Mouse (Mus musculus): ENCODE results near the gene Srd5a1. TPM values are rescaled to one million over a fixed set of nuclear protein-coding genes. Genes with fewer than 3 reads are reported as not detected.

Gene Srd5a1
- polyA plus RNA-seq, 1 experiment from 2014 or later = 21.5 TPM

- Histone ChIP-seq H3K4me1 (replicated peaks; ENCODE audit: control insufficient read depth, insufficient read depth, low read length) (peaks cover 13% of the 10 kb centered on the region), H3K4me2 (replicated peaks; ENCODE audit: low read depth, low read length) (no peak overlapping the region), H3K9ac (ENCODE audit: low read depth, low read length) (no peak overlapping the region), H3K27ac (ENCODE audit: low read depth, low read length) (no peak overlapping the region), H3K36me3 (ENCODE audit: control insufficient read depth, insufficient read depth, low read length) (no peaks in the 10 kb centered on the region), H3K27me3 (ENCODE audit: control insufficient read depth, insufficient read depth, low read length) (no peaks in the 10 kb centered on the region), H3K4me3 (ENCODE audit: low read depth, low read length) (no peak overlapping the region), H3K9me3 (ENCODE audit: control insufficient read depth, low read length) (no peaks in the 10 kb centered on the region)
- DNase-seq (ENCODE audit: low spot score) (no peak), ATAC-seq (ENCODE audit: low FRiP score) (no peak)
- 85% methylated on average over 4 of the region's 4 CpGs for WGBS
Observed at GRCm38 (mm10) chr13:69536021-69536420, 75.2 kb downstream of the Srd5a1 start.

- Histone ChIP-seq H3K9ac (ENCODE audit: low read depth, low read length) (peak overlapping the region; percentile 93), H3K36me3 (ENCODE audit: control insufficient read depth, insufficient read depth, low read length) (no peaks in the 10 kb centered on the region), H3K27ac (ENCODE audit: low read depth, low read length) (peak overlapping the region; percentile 94), H3K4me1 (replicated peaks; ENCODE audit: control insufficient read depth, insufficient read depth, low read length) (peaks cover 18% of the 10 kb centered on the region), H3K4me2 (replicated peaks; ENCODE audit: low read depth, low read length) (peak overlapping the region; percentile 75), H3K9me3 (ENCODE audit: control insufficient read depth, low read length) (no peaks in the 10 kb centered on the region), H3K27me3 (ENCODE audit: control insufficient read depth, insufficient read depth, low read length) (no peaks in the 10 kb centered on the region), H3K4me3 (ENCODE audit: low read depth, low read length) (peak overlapping the region; percentile 97)
- ATAC-seq (ENCODE audit: low FRiP score) (peak; percentile 94), DNase-seq (ENCODE audit: low spot score) (peak; percentile 99)
- under 1% methylated on average over 57 of the region's 86 CpGs for WGBS
Observed at GRCm38 (mm10) chr13:69534654-69535551, 76.3 kb downstream of the Srd5a1 start.

DNA sequence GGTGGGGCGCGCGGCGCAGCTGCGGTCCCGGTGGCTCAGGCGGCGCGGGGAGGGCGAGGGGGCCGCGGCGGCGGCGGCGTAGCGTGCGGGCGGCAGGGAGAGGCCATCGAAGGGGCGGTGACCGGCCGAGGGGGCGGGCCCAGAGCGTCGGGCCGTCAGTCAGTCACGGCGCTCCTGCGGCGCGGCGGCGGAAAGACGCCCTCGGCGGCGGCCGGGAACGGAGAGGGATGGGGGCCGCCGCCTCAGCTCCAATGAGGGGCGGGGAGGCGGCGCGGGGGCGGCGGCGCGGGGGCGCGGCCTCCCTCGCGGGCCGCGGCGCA, 76.9 kb downstream of the Srd5a1 start, which contains the start of gene Tent4a:
Gene Tent4a, minus strand, starts transcription at position 284 of the 320 bp plus-strand sequence.
- H3K4me2 ChIP-seq (replicated peaks; ENCODE audit: low read depth, low read length) = peak within 1 kb of the TSS; percentile 91
- peak; percentile 84 for ATAC-seq (ENCODE audit: low FRiP score)
- H3K4me1 ChIP-seq (replicated peaks; ENCODE audit: control insufficient read depth, insufficient read depth, low read length) = peaks cover 18% of the 10 kb centered on the region
- H3K9me3 ChIP-seq (ENCODE audit: control insufficient read depth, low read length) = no peaks in the 10 kb centered on the region
- peak within 1 kb of the TSS; percentile 94 for H3K27ac ChIP-seq (ENCODE audit: low read depth, low read length)
- WGBS = no CpG with 5 or more reads among the region's 57 CpGs
- peak within 1 kb of the TSS; percentile 93 for H3K9ac ChIP-seq (ENCODE audit: low read depth, low read length)
- H3K36me3 ChIP-seq (ENCODE audit: control insufficient read depth, insufficient read depth, low read length) = no peaks in the 10 kb centered on the region
- DNase-seq (ENCODE audit: low spot score) = no peak
- H3K27me3 ChIP-seq (ENCODE audit: control insufficient read depth, insufficient read depth, low read length) = no peaks in the 10 kb centered on the region
- peak within 1 kb of the TSS; percentile 97 for H3K4me3 ChIP-seq (ENCODE audit: low read depth, low read length)

GRCm38 (mm10) chr13:69533405-69534333, 77.6 kb downstream of the Srd5a1 start, which contains the start of gene Nsun2:
Gene Nsun2, plus strand, starts transcription at chr13:69533746.
- no peaks in the 10 kb centered on the region for H3K9me3 ChIP-seq (ENCODE audit: control insufficient read depth, low read length)
- H3K4me2 ChIP-seq (replicated peaks; ENCODE audit: low read depth, low read length) = peak within 1 kb of the TSS; percentile 91
- H3K36me3 ChIP-seq (ENCODE audit: control insufficient read depth, insufficient read depth, low read length) = no peaks in the 10 kb centered on the region
- H3K9ac ChIP-seq (ENCODE audit: low read depth, low read length) = peak within 1 kb of the TSS; percentile 93
- DNase-seq (ENCODE audit: low spot score) = peak; percentile 57
- peak; percentile 15 for ATAC-seq (ENCODE audit: low FRiP score)
- peak within 1 kb of the TSS; percentile 97 for H3K4me3 ChIP-seq (ENCODE audit: low read depth, low read length)
- peaks cover 18% of the 10 kb centered on the region for H3K4me1 ChIP-seq (replicated peaks; ENCODE audit: control insufficient read depth, insufficient read depth, low read length)
- H3K27me3 ChIP-seq (ENCODE audit: control insufficient read depth, insufficient read depth, low read length) = no peaks in the 10 kb centered on the region
- H3K27ac ChIP-seq (ENCODE audit: low read depth, low read length) = peak within 1 kb of the TSS; percentile 94
- WGBS = under 1% methylated on average over 85 of the region's 155 CpGs

DNA sequence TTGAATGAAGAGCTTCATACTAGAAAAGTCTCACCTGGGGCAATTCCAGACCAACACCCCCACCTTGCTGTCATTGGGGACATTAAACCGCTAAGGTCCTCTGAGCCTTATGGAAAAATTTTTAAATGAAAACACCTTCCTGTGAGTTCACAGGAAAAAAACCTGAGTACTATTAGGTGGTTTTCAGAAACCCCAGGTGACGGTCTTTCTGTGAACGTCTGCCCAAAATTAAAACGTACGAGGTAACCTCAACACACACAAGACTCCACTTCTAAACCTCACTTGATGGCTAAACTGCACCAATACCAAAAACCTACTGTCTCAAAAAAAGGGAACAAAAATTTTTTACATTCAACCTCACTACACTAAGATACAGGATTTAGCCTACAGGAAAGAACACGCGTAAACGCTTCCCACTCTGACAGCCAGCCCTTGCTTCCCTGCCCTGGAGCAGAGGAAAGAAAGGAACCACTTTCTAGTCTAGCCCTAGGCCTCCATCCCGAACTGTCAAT, 78.3 kb downstream of the Srd5a1 start:
- ATAC-seq (ENCODE audit: low FRiP score) (no peak), DNase-seq (ENCODE audit: low spot score) (no peak)
- no peaks in the 10 kb centered on the region for H3K27me3 ChIP-seq (ENCODE audit: control insufficient read depth, insufficient read depth, low read length)
- 0% methylated on average over 9 of the region's 9 CpGs for WGBS
- no peaks in the 10 kb centered on the region for H3K36me3 ChIP-seq (ENCODE audit: control insufficient read depth, insufficient read depth, low read length)
- H3K4me2 ChIP-seq (replicated peaks; ENCODE audit: low read depth, low read length) = peak overlapping the region; percentile 91
- peak overlapping the region; percentile 94; the same call in 1 of the 2 replicates for H3K27ac ChIP-seq (ENCODE audit: low read depth, low read length)
- H3K4me3 ChIP-seq (ENCODE audit: low read depth, low read length) = peak overlapping the region; percentile 97
- H3K4me1 ChIP-seq (replicated peaks; ENCODE audit: control insufficient read depth, insufficient read depth, low read length) = peaks cover 19% of the 10 kb centered on the region
- peak overlapping the region; percentile 93 for H3K9ac ChIP-seq (ENCODE audit: low read depth, low read length)
- no peaks in the 10 kb centered on the region for H3K9me3 ChIP-seq (ENCODE audit: control insufficient read depth, low read length)

GRCm38 (mm10) chr13:69532101-69532892, 78.9 kb downstream of the Srd5a1 start:
- Histone ChIP-seq H3K4me3 (ENCODE audit: low read depth, low read length) (peak overlapping the region; percentile 97), H3K27me3 (ENCODE audit: control insufficient read depth, insufficient read depth, low read length) (no peaks in the 10 kb centered on the region), H3K9ac (ENCODE audit: low read depth, low read length) (peak overlapping the region; percentile 93), H3K36me3 (ENCODE audit: control insufficient read depth, insufficient read depth, low read length) (no peaks in the 10 kb centered on the region), H3K4me1 (replicated peaks; ENCODE audit: control insufficient read depth, insufficient read depth, low read length) (peaks cover 19% of the 10 kb centered on the region), H3K27ac (ENCODE audit: low read depth, low read length) (no peak overlapping the region), H3K4me2 (replicated peaks; ENCODE audit: low read depth, low read length) (peak overlapping the region; percentile 91), H3K9me3 (ENCODE audit: control insufficient read depth, low read length) (no peaks in the 10 kb centered on the region)
- ATAC-seq (ENCODE audit: low FRiP score) (no peak), DNase-seq (ENCODE audit: low spot score) (no peak)
- 26% methylated on average over 14 of the region's 14 CpGs for WGBS

- 62% methylated on average over 6 of the region's 6 CpGs for WGBS
- Histone ChIP-seq H3K4me3 (ENCODE audit: low read depth, low read length) (peak overlapping the region; percentile 97), H3K27me3 (ENCODE audit: control insufficient read depth, insufficient read depth, low read length) (no peaks in the 10 kb centered on the region), H3K9me3 (ENCODE audit: control insufficient read depth, low read length) (no peaks in the 10 kb centered on the region), H3K27ac (ENCODE audit: low read depth, low read length) (no peak overlapping the region), H3K4me2 (replicated peaks; ENCODE audit: low read depth, low read length) (peak overlapping the region; percentile 91), H3K9ac (ENCODE audit: low read depth, low read length) (no peak overlapping the region), H3K36me3 (ENCODE audit: control insufficient read depth, insufficient read depth, low read length) (no peaks in the 10 kb centered on the region), H3K4me1 (replicated peaks; ENCODE audit: control insufficient read depth, insufficient read depth, low read length) (peaks cover 19% of the 10 kb centered on the region)
- no peak for DNase-seq (ENCODE audit: low spot score)
- no peak for ATAC-seq (ENCODE audit: low FRiP score)
Observed at GRCm38 (mm10) chr13:69531431-69531830, 79.8 kb downstream of the Srd5a1 start.

GRCm38 (mm10) chr13:69530951-69531350, 80.3 kb downstream of the Srd5a1 start:
- Histone ChIP-seq H3K4me1 (replicated peaks; ENCODE audit: control insufficient read depth, insufficient read depth, low read length) (peaks cover 19% of the 10 kb centered on the region), H3K4me3 (ENCODE audit: low read depth, low read length) (peak overlapping the region; percentile 97), H3K27me3 (ENCODE audit: control insufficient read depth, insufficient read depth, low read length) (no peaks in the 10 kb centered on the region), H3K9ac (ENCODE audit: low read depth, low read length) (peak overlapping the region; percentile 34; the same call in 1 of the 2 replicates), H3K36me3 (ENCODE audit: control insufficient read depth, insufficient read depth, low read length) (no peaks in the 10 kb centered on the region), H3K4me2 (replicated peaks; ENCODE audit: low read depth, low read length) (peak overlapping the region; percentile 91), H3K27ac (ENCODE audit: low read depth, low read length) (no peak overlapping the region), H3K9me3 (ENCODE audit: control insufficient read depth, low read length) (no peaks in the 10 kb centered on the region)
- ATAC-seq (ENCODE audit: low FRiP score) (no peak), DNase-seq (ENCODE audit: low spot score) (no peak)
- 80% methylated on average over 6 of the region's 6 CpGs for WGBS
